Mouse (Mus musculus) liver, postnatal 0 days (tissue): ENCODE results near the gene Cnpy3. TPM values are rescaled to one million over a fixed set of nuclear protein-coding genes. Genes with fewer than 3 reads are reported as not detected.

ENCODE experiments used
- ATAC-seq: fragments of 200-750 bp; cut with Nextera tagmentation; 2 replicates; pipeline ENCODE4 v1.8.0; 2017; ENCODE audit warnings: mild to moderate bottlenecking, moderate library complexity
- DNase-seq: peaks from one replicate; pipeline ENCODE4 v3.0.0-alpha.2; 2016
- H3K27ac ChIP-seq: fragments of 300-500 bp; sonication (generic); 2 replicates; pipeline ENCODE4 v1.5.1; 2014; ENCODE audit warnings: antibody characterized with exemption, moderate library complexity, mild to moderate bottlenecking, low read depth
- H3K27me3 ChIP-seq: fragments of 300-500 bp; sonication (generic); 2 replicates; pipeline ENCODE4 v1.6.1; 2014; ENCODE audit warnings: low read length, control low read depth, mixed read lengths; ENCODE audit not compliant: insufficient read depth
- H3K36me3 ChIP-seq: fragments of 300-500 bp; sonication (generic); replicated peaks from 2 replicates; pipeline ENCODE4 v1.6.1; 2014; ENCODE audit warnings: mild to moderate bottlenecking, control low read depth, low read length, moderate library complexity, mixed read lengths; ENCODE audit not compliant: insufficient read depth
- H3K4me1 ChIP-seq: fragments of 300-500 bp; sonication (generic); 2 replicates; pipeline ENCODE4 v1.6.1; 2014; ENCODE audit warnings: antibody characterized with exemption, mild to moderate bottlenecking, control low read depth; ENCODE audit not compliant: insufficient read depth
- H3K4me2 ChIP-seq: fragments of 300-500 bp; sonication (generic); 2 replicates; pipeline ENCODE4 v1.6.1; 2014; ENCODE audit warnings: low read depth, mild to moderate bottlenecking, low read length, moderate library complexity, mixed read lengths
- H3K4me3 ChIP-seq: fragments of 300-500 bp; sonication (generic); 2 replicates; pipeline ENCODE4 v1.5.1; 2014; ENCODE audit warnings: low read depth, low read length
- H3K9ac ChIP-seq: fragments of 300-500 bp; sonication (generic); replicated peaks from 2 replicates; pipeline ENCODE4 v1.6.1; 2014; ENCODE audit warnings: mild to moderate bottlenecking, moderate library complexity
- H3K9me3 ChIP-seq: fragments of 300-500 bp; sonication (generic); 2 replicates; pipeline ENCODE4 v1.6.1; 2016; ENCODE audit warnings: mild to moderate bottlenecking, control low read depth, low read length, mixed read lengths
- CTCF ChIP-seq: sonication (generic); IDR thresholded peaks from 2 replicates; pipeline ENCODE4 v1.5.1; 2016; ENCODE audit warnings: antibody characterized with exemption, low read depth
- EP300 ChIP-seq: IDR thresholded peaks from 2 replicates; pipeline ENCODE4 v1.6.1; 2016; ENCODE audit warnings: antibody characterized with exemption, low read depth, mild to moderate bottlenecking
- WGBS: fragments of 180-500 bp; shearing (Covaris S2); extraction: QIAGEN DNeasy Blood & Tissue Kit; methylation state at CpG from one replicate; pipeline ENCODE4 v1.1.7; 2014; ENCODE audit not compliant: insufficient replicate concordance; 5-methylcytosine and 5-hydroxymethylcytosine counted together
- polyA plus RNA-seq: library from polyadenylated mRNA; unstranded; fragments of >200 nt; fragmentation: Nextera tagmentation; extraction: Ambion mirVana; gene quantifications from 2 replicates; pipeline ENCODE4 v1.2.1, GENCODE M21; 2015

Gene Cnpy3
- polyA plus RNA-seq, 1 experiment from 2014 or later: 24.1 TPM

DNA sequence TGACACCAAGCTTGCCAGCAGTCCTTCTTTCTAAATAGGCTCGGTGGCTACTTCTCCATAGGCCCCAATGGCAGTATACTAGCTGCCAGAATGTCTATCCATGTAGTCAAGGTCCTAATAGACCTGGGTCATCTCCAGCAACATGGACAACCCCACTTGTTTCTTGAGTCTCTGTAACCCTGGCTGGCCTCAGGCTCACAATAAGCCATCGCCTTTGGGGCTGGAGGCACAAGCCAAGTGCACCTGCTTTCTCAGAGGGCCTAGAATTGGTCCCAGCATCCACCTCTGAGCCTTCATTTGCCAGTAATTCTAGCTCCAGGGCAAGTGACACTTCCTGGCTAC, 22.1 kb upstream of the Cnpy3 start:
- TF ChIP-seq EP300: no peak
- TF ChIP-seq CTCF: no peak
- Histone ChIP-seq H3K4me1 (peaks cover 17% of the 10 kb centered on the region), H3K27ac (peak overlapping the region; percentile 49), H3K4me2 (peak overlapping the region; percentile 90; the same call in 1 of the 2 replicates), H3K27me3 (no peaks in the 10 kb centered on the region), H3K9me3 (no peaks in the 10 kb centered on the region), H3K9ac (peak overlapping the region; percentile 90; the same call in 1 of the 2 replicates), H3K36me3 (peaks cover 33% of the 10 kb centered on the region), H3K4me3 (0 out of 2 replicates have a peak overlapping the region, but pooled peaks have one; percentile 80)
- ATAC-seq (no peak), DNase-seq (no peak)
- WGBS: 44% methylated on average over 2 of the region's 2 CpGs

DNA sequence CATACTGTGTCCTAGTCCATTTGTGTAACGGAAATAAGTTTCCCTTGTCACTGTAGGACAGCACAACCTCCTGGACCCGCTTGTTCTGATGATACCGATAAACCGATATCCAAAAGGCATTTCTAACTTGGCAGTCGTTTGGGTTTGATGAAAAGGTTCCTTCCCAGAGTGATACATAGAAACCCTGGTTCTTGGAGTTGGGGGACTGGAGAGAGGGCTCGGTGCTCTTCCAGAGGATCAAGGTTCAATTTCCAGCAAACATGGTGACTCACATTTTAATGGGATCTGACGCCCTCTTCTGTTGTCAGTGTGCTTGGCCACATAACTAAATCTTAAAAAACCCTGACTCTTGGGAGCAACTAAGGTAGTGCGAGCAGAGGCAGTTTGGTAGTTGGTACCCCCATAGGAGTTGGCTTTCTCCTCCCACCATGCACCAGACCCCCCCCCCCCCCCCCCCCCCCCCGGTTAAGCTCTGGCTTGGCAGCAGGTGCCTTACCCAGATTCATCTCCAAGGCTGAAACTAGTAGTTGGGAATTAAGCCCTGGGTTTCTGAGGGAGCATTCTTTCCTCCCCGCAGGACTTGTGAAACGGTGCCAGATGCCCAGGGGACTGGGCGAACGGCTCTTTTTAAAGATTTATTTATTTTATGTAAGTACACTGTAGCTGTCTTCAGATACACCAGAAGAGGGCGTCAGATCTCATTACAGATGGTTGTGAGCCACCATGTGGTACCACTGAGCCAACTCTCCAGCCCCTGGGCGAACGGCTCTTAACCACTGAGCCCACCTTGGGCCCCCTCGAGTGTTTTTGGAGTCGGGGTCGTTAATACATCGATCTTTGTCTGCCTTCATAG, 21.5 kb upstream of the Cnpy3 start:
- peak; percentile 45 for TF ChIP-seq CTCF
- TF ChIP-seq EP300: no peak

DNA sequence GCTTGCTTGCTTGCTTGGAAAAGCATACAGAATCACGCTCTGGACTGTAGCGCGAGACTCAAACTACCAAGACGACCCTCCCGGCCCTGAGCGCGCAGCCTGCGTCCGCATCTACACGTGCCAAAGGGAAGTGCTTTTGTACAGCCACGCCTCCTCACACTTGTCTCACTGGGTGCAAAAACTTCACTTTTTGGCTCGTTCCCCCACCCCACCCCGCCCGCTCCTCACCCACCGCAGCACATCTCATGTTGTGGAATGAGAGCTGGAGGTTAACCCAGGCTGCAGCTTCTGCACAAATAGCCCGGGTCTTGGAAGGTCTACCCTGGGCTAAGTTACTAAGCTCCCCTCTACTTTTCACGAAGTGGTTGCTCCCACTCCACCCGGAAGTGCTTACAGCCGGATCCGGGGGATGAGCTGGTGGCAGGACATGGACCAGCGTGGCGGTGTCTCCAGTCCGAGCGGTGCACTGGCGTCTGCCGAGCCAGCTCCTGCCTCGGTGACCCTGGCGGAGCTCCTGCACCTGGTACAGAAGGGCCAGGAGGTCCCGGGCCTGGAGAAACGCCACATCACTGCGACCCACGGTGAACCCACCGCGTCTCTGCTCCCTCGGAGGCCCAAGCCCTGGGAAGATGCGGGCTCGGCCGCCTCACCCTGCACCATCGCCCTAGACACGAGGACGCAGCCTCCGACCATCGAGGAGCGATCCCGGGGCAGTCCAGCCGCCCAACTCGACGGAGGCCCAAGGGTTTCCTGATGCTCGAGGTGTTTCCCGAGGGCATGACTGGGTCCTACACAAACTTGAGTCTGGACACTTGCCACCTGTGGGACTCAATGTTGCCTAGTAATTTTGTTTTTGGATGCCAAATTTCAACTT, 20.6 kb upstream of the Cnpy3 start, which contains the start of gene 2310039H08Rik:
TSS of gene 2310039H08Rik (plus strand) at position 232 of the 874 bp plus-strand sequence.
- H3K4me1 ChIP-seq: peaks cover 19% of the 10 kb centered on the region
- H3K27ac ChIP-seq: peak within 1 kb of the TSS; percentile 90
- H3K9ac ChIP-seq: peak within 1 kb of the TSS; percentile 90
- H3K36me3 ChIP-seq: peaks cover 20% of the 10 kb centered on the region
- peak within 1 kb of the TSS; percentile 90 for H3K4me2 ChIP-seq
- ATAC-seq (peak; percentile 85), DNase-seq (peak; percentile 85)
- H3K4me3 ChIP-seq: peak within 1 kb of the TSS; percentile 80
- no peaks in the 10 kb centered on the region for H3K9me3 ChIP-seq
- TF ChIP-seq EP300: no peak
- H3K27me3 ChIP-seq: no peaks in the 10 kb centered on the region
- WGBS: under 1% methylated on average over 50 of the region's 50 CpGs

More for the DNA sequence above, 21.5 kb upstream of the Cnpy3 start:
- H3K4me2 ChIP-seq: peak overlapping the region; percentile 90
- WGBS: 9% methylated on average over 19 of the region's 20 CpGs
- peaks cover 27% of the 10 kb centered on the region for H3K36me3 ChIP-seq
- H3K4me1 ChIP-seq: peaks cover 17% of the 10 kb centered on the region
- peak overlapping the region; percentile 80 for H3K4me3 ChIP-seq
- peak overlapping the region; percentile 90 for H3K27ac ChIP-seq
- H3K9ac ChIP-seq: peak overlapping the region; percentile 90
- DNase-seq (peak; percentile 54), ATAC-seq (peak; percentile 27; the same call in 1 of the 2 replicates)
- no peaks in the 10 kb centered on the region for H3K9me3 ChIP-seq
- no peaks in the 10 kb centered on the region for H3K27me3 ChIP-seq

DNA sequence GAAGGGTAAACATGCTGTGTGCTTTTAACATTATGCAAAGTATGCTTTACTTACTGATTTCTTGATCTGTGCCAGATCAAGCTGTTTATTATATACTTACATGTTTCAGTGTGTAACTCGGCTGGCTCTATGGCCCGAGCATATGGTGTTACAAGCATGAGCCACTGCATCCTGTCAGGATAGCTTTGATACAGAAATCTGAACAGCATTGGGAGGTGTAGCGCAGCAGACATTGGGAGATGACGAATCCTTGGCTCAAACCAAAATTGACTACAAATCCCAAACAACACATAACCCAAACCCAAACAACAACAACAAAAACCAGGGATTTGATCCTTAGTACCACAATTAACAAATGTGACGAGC, 20.0 kb upstream of the Cnpy3 start:
- peaks cover 15% of the 10 kb centered on the region for H3K36me3 ChIP-seq
- H3K9me3 ChIP-seq: no peaks in the 10 kb centered on the region
- 7% methylated on average over 5 of the region's 5 CpGs for WGBS
- ATAC-seq: peak; percentile 14
- H3K27ac ChIP-seq: peak overlapping the region; percentile 90
- DNase-seq: no peak
- peak overlapping the region; percentile 80 for H3K4me3 ChIP-seq
- H3K4me1 ChIP-seq: peaks cover 19% of the 10 kb centered on the region
- peak overlapping the region; percentile 90 for H3K4me2 ChIP-seq
- H3K27me3 ChIP-seq: no peaks in the 10 kb centered on the region
- H3K9ac ChIP-seq: peak overlapping the region; percentile 90
- TF ChIP-seq EP300: no peak
- no peak for TF ChIP-seq CTCF

DNA sequence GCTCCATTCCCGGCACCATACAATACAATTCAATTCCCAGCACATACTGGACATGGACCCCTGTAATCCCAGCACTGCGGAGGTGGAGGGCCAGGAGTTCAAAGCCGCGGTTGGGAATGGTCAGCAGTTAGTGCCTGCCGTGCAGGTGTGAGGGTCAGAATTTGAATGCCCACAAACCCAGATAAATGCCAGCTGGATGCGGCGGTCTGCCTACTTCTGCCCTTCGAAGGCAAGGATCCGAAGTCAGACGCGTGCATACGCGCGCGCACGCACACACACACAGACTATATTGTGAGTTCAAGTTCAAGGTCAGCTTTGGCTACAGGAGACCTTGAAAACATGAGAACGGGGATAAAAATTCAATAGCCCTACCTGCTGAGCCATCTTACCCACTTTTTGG, 19.6 kb upstream of the Cnpy3 start:
- H3K9ac ChIP-seq: peak overlapping the region; percentile 90
- no peaks in the 10 kb centered on the region for H3K27me3 ChIP-seq
- peaks cover 15% of the 10 kb centered on the region for H3K36me3 ChIP-seq
- 67% methylated on average over 17 of the region's 17 CpGs for WGBS
- no peaks in the 10 kb centered on the region for H3K9me3 ChIP-seq
- H3K4me3 ChIP-seq: peak overlapping the region; percentile 80; the same call in 1 of the 2 replicates
- H3K4me2 ChIP-seq: peak overlapping the region; percentile 90
- peaks cover 19% of the 10 kb centered on the region for H3K4me1 ChIP-seq
- H3K27ac ChIP-seq: peak overlapping the region; percentile 90; the same call in 1 of the 2 replicates
- TF ChIP-seq EP300: no peak
- TF ChIP-seq CTCF: no peak
- ATAC-seq (no peak), DNase-seq (no peak)

DNA sequence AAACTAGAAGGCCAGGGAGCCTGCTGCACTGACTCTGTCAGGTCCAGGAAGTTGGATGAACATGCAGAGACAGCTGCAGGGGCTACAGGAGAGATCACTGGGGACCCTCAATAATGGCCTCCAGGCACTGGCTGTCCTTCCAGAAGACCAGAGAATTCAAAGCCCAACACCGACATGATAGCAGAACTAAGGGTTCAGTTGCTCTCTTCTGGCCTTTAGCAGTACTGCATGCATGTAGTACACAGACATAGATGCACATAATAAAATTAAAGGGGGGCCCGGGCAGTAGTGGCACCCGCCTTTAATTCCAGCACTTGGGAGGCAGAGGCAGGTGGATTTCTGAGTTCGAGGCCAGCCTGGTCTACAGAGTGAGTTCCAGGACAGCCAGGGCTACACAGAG, 19.0 kb upstream of the Cnpy3 start:
- Histone ChIP-seq H3K9me3 (no peaks in the 10 kb centered on the region), H3K4me3 (no peak overlapping the region), H3K9ac (no peak overlapping the region), H3K27me3 (no peaks in the 10 kb centered on the region), H3K27ac (no peak overlapping the region), H3K4me2 (no peak overlapping the region), H3K36me3 (peaks cover 10% of the 10 kb centered on the region), H3K4me1 (peaks cover 19% of the 10 kb centered on the region)
- TF ChIP-seq CTCF: peak; percentile 49
- no peak for TF ChIP-seq EP300
- DNase-seq (no peak), ATAC-seq (no peak)
- 74% methylated on average over 4 of the region's 4 CpGs for WGBS
